Mouse (Mus musculus) hematopoietic stem cell, adult 5-6 weeks (primary cell): ENCODE data around the gene Gbp7. TPM values are rescaled to one million over a fixed set of nuclear protein-coding genes. Genes with fewer than 3 reads are reported as not detected.
"Not testable (repeated sequence)": the region's sequence is repeated elsewhere in the genome, so short reads cannot be mapped to it uniquely, and the experiment has no call there.

Source experiments
- ATAC-seq, 2 experiments: fragments of 125-278 bp in 1 of 2; replicated peaks in 1 of 2; 2 replicates each; pipeline ENCODE4 v1.8.0; 2016 to 2017; ENCODE audit warnings: inconsistent platforms in 2 of 2, mild to moderate bottlenecking in 2 of 2, moderate number of reproducible peaks in 2 of 2, low read depth in 1 of 2, moderate TSS enrichment in 1 of 2; ENCODE audit not compliant: low FRiP score in 2 of 2, poor library complexity in 2 of 2, severe bottlenecking in 2 of 2, insufficient read depth in 1 of 2, low TSS enrichment in 1 of 2
- total RNA-seq: library from RNA; stranded (forward); fragments of 172-1452, 232-1000 nt; gene quantifications from 2 replicates; pipeline ENCODE4 v1.2.3, GENCODE M21; 2017

Gbp7 gene
- 61.7 and 63.0 TPM in 2 replicates for total RNA-seq

DNA sequence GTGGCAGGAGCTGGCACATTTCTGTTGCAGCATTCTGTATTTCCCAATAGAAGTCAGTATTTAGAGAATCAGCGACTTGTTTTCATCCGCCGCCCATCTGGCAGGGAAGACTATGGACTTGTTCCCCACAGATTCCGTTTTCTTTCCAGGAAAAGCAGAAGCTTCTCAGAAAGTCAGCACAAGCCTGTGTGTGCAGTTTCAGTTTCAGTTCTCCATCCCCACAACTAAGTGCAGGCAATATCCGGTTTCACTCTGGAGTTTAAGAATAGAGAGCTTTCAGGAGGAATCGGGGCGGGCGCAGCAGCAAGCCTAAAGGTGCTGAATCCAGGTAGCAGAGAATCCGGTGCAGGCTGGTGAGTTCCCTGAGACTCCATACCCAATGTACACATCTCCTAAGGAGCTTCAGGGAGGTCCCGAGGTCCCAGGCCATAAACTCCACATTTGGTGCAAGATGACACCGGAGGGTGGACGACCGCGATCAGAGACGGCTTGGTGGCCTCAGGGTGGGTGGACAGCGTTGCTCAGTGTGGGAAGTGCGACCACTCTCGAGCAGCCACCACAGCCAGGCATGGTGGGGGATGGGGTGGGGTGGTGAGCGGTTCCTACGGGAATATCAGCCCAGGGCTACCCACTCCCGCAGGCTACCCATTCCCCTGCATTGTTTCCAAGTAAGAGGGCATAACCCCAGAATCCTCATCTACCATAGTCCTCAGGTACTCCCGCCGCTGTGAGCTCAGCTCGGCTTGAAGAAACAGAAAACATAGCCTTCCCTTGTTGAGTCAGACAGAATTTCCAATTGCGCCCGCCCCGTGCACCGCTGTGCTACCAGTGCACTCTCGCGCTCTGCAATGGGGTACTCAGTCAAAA, at the start of gene Gbp7:
Gene Gbp7, plus strand, starts transcription at position 256 of the 867 bp plus-strand sequence.
- ATAC-seq, result peak; percentile 93 to 95

DNA sequence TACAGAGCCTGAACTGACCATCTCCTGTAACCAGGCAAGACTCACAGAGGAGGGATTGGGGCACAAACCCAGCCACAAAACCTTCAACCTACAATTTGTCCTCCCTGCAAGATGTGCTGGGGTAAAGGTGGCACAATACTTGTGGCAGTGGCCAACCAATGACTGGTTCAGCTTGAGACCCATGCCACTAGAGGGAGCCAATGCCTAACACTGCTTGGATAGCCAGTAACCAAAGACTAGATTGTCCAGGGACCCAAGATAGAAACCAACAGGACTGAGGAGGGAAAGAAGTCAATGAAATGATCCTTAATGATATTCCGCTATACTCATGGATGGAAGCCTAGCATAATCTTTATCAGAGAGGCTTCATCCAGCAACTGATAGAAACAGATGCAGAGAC, 39.7 kb upstream of the Gbp7 start:
- peak; percentile 71 to 78; a peak in 3 of 4 replicates for ATAC-seq

DNA sequence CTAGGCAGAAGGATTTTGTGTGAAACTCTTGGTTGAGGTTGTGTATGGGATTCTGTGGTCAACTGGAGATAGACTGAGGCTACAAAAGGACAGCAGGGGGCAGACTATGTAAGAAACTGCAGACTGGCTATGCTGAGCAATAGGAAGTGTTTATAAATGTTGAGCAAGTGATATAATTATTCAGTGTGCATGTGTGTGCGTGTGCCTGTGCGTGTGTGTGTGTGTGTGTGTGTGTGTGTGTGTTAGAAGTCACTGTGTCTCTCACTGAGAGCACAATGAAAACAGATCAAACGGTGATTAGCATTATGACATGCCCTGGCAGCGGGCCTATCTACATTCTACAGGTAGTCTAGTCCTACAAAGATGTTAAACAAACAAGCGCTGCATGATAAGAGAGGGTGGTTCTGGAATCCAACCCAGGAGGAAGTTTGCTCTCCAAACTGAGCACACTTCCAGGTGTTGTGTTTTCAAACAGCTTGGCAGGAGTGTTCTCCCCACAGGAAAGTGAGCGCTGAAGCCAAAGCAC, 36.5 kb upstream of the Gbp7 start, which contains the start of gene Gbp5:
Gene Gbp5, plus strand, starts transcription at position 443 of the 526 bp plus-strand sequence.
- ATAC-seq, result peak; percentile 74 to 80; a peak in 3 of 4 replicates

DNA sequence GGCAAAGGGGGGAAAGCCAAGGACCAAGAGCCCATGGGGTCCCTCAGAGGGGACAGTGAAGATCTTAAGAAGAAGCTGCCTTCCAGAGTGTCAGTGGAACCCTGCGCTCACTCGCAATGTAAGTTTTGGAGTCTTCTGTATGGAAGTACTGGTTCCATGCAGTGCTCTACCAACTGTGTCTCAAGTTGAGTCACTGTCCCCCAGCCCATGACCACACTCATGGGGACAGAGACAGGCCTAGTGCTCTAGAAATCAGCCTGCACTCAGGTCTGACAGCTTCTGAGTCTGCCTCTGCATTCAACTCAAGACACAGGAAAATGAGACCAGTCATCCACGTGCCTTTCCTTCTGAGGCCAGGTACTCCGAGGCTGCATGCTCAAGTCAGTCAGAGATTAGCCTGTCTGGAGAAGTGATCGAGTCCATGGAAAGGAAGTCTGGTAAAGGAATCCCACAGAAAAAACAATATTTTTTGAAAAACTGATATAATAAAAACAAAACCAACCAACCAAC, 34.9 kb upstream of the Gbp7 start:
- ATAC-seq, result no peak

DNA sequence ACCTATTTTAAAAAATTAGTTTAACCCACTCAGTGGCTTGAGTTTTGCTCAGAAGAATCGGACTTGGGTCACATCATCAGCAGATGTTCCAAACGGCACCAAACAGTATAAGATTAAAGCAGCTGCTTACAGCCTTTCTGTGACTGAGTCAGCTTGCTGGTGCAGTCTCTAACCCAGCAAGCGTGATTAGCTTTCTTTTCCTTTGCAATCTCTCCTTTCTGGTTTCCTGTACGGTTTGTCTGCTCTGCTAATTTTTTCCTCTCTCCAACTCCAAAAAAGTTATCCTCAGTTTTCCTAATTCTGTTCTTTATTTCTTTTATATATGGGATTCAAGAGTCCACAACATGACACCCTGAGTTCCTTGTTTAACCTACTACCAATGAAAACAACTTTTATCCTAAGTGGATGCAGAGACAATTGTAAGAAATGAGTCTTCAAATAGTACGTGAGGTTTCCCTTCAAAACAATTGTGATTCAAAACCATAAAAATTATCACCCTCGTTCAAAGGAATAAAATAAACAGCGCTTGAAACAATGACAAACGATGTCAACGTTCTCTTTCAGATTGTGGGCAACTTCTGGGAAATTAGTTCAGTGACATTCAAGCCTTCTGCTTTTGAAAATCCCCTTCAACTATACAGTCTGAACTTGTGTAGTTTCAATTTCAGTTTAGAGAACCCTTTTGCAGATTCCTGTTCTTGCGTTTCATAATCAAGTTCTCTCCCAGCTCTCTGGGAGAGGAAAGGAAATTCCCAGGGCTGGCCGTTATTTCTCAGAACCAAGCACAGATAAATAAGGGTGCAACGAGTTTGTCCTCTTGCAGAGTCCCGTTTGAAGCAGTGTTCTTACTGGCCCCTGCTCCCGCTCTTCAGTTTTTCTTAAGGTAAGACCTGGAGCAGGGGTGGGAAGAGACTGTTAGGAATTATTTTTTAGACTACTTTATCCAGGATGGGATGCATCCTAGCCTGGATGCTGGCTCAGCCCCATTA, 33.7 kb upstream of the Gbp7 start:
- ATAC-seq, result 0 out of 4 replicates have a peak, but pooled peaks of 1 of the 2 experiments have one; percentile 17

DNA sequence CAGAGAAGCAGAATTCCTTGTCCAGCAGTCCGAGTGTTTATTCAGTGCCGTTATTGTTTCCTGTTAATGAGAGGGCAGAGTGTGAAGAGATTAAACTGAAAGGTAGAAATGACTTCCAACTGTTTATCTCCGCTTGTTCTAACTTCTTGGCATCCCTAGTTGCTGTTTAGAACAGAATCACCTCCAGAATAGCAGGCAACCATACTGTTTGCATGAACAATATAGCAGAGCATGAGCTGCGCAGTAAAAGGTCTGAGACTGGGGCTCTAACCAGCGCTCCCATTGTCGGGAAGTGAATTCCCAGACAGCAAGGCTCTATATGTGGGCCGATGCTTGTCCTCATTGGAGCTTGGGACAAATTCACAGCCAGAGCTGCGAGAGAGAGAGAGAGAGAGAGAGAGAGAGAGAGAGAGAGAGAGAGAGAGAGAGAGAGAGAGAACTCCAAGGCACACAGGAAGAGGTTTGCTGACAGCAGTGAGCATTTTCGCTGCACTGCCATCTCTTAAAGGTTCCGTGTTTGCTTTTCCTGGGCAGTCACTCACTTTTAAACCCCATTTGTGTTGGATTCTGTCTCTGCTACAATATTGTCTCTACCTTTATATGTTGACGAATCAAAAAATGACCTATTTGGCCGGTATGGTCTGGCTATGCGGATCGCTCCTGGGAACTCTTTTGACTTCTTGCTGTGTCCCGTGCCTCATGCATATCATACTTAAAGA, 32.9 kb upstream of the Gbp7 start:
- peak; percentile 8 to 28; a peak in 1 of 4 replicates for ATAC-seq

DNA sequence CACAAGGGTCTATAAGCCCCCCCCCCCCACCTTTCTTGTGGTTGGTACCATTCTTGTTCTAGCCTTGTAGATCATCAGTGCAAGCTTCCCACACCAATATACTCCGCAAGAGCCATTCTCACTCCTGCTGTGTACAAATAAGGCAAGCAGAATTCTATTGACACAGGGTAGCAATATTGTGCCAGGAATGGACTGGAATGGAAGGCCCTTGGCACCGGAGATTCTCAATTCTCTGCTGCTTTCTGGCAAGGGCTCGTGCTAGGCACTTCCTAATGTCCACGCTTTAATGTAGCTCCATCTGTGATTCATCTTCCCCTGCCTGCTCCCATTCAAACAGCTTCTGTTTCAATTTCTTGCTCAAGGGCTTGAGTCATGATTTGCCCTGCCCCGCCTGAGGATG, 31.2 kb upstream of the Gbp7 start:
- no peak for ATAC-seq

DNA sequence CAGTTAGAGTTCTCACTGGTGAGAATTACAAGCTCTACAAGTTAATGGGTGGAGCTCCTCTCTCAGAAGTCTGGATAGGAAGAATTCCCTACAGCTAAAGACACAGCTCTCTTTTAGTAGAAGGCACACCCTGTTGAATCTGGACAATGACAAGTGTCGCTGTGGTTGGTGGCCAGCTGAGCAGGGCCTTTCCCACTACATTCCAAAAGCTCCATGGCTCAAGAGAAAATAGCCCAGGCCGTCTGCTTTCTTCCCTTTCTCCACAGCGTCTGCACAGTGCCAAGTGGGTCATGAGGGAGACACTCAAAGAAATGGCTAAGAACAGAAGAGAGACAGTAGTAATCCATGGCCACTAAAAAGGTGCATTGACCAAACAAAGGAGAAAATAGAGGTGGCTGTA, 2.0 kb upstream of the Gbp7 start:
- no peak for ATAC-seq

DNA sequence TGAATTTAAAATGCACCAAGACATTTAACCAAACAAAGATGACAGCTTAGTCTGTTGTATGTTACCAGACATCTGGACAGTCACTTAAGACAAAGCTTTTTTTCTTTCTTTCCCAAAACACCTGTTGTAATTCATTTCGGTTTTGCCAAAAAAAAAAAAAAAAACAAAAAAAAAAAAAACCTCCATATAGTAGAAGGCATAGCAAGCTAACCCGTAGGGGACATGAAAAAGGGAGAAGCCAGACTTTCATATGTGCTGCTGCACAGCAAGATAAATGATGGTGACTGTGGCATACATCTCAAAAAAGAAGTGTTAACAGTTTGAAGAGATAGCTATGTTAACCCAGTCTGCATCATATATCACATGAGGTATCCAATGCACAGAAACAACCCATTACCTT, 545 bp upstream of the Gbp7 start:
- peak in 1 of 2 experiments; percentile 27; a peak in 1 of 4 replicates for ATAC-seq

DNA sequence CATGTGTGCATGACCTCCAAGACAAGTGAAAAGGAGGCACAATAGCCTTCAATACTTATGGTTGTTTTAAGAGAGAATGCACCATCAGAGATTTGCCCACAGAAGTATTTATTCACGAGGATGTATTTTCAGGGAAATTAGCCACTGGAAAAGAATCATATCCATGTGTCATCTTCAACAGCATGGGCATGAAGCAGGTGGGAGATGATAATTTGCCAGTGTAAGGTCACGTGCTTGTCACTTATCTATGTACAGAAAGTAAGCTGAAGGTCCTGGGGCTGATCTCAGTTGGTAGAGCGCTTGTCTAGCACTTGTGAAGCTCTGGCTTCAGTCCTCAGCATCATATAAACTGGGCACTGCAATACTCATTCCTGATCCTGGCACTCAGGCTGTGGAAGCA, 1.5 kb downstream of the Gbp7 start:
- ATAC-seq, result no peak

DNA sequence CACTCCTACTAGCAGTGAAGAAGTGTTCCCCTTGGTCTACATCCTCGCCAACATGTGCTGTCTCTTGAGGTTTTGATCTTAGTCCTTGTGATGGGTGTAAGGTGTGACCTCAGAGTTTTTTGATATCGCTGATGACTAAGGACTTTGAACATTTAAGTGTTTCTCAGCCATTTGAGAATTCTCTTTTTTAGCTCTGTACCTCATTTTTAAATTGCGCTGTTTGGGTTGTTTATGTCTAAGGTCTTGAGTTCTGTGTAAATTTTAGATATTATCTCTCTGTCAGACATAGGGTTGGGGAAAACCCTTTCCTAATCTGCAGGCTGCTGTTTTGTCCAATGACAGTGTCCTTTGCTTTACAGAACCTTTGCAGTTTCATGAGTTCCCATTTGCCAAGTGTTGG, 3.0 kb downstream of the Gbp7 start:
- ATAC-seq, result no peak

DNA sequence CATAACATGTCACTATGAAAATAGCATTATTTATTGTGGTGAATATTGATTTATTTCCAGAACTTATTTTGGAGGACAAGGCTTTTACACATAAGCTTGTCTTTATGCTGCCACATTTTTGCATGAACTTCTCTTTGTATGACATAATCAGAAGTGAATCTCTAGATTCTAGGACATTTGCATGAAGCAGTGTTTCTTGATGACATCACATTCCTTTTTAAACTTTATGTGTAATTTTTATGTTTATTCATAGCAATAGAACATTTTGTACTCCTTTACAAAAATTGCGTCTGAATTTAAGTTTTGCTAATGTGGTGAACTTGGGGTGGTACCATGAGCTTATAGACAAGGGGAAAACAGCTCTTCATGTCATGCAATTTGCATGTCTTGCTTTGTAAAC, 5.5 kb downstream of the Gbp7 start:
- no peak for ATAC-seq

DNA sequence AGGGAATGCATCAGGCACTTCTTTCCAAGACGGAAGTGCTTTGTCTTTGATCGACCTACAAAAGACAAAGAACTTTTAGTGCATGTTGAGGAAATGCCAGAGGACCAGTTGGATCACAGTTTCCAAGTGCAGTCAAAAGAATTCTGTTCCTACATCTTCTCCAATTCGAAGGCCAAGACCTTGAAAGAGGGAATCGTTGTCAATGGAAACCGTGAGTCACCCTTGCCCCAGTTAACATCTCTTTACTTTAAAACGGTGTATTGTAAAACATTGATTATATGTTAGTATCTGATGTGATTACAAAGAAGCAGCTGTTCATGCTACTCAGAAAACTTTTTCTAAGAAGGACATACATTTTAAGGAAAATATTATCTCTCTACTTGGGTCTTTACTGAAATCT, 11.2 kb downstream of the Gbp7 start:
- ATAC-seq, result no peak

DNA sequence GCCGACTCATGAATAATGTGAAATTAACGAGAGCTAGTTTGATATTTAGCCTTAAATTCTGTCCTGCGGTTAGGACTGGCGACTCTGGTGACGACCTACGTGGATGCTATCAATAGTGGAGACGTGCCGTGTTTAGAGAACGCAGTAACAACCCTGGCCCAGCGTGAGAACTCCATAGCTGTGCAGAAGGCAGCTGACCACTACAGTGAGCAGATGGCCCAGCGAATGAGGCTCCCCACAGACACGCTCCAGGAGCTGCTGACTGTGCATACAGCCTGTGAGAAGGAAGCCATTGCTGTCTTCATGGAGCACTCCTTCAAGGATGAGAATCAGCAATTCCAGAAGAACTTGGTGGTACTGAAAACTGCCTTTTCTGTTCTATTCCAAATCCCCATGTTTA, 12.6 kb downstream of the Gbp7 start:
- ATAC-seq, result not testable (repeated sequence)

DNA sequence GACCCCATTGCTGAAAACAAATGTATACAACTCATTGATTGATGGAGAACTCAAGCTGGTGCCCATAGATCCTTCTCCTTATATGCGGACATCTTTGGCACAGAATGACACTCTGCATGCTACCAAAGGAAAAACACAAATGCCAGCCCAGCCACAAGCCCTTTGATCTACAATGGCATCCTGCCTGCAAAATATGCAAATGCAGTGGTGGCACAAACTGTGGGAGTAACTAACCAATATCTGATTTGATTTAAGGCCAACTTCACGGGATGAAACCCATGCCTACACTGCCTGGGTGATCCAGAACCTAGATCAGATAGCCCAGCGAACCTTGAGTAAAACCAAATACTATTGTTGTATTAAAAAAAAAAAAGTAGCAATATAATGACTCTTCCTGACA, 16.5 kb downstream of the Gbp7 start:
- no peak for ATAC-seq

DNA sequence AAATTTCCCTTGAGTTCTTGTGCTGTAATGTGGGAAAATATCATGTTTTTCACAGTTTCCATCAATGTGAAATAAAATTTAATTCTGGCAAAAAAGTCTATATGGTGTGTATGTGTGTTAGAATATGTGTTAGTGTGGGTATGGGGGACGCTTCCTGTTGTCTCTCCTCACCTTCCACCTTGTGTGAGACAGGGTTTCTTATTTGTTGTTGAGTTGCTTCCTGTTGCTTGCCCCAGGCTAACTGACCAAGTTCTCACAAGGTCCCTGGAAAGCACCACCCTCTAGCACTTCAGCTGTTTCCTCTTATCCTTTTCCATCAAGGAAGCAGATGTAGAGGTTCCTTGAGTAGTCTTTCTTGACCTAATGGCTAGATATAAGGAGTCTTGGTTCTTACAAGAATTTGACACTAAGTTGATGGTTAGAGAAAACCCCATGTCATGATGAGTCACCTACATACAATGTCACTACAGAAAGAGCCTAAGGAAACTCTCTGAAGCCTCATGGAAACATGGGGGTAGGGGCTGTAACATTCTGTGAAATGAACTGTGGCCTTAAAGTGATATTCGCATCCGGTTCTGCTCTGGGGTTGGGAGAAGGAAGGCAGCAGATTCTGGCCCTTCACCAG, 20.0 kb downstream of the Gbp7 start:
- no peak for ATAC-seq
